Mouse (Mus musculus) limb, embryonic 11.5 days (tissue): ENCODE results near the gene Hspa5. TPM values are rescaled to one million over a fixed set of nuclear protein-coding genes. Genes with fewer than 3 reads are reported as not detected.

Experiments used
- ATAC-seq: fragments of 200-750 bp; cut with Nextera tagmentation; 2 replicates; pipeline ENCODE4 v1.8.0; 2017; ENCODE audit warnings: low read depth; ENCODE audit not compliant: insufficient number of reproducible peaks, low FRiP score, low TSS enrichment
- DNase-seq: peaks from one replicate; pipeline ENCODE4 v3.0.0-alpha.2; 2015; ENCODE audit warnings: low spot score
- H3K27ac ChIP-seq: fragments of 300-500 bp; sonication (generic); replicated peaks from 2 replicates; pipeline ENCODE4 v1.5.1; 2014; ENCODE audit warnings: low read depth, mild to moderate bottlenecking, low read length
- H3K27me3 ChIP-seq: fragments of 300-500 bp; sonication (generic); 2 replicates; pipeline ENCODE4 v1.6.1; 2014; ENCODE audit warnings: mild to moderate bottlenecking, low read length, mixed read lengths; ENCODE audit not compliant: control insufficient read depth, insufficient read depth
- H3K36me3 ChIP-seq: fragments of 300-500 bp; sonication (generic); 2 replicates; pipeline ENCODE4 v1.6.1; 2014; ENCODE audit warnings: mild to moderate bottlenecking, low read length, moderate library complexity, mixed read lengths; ENCODE audit not compliant: control insufficient read depth, insufficient read depth
- H3K4me1 ChIP-seq: fragments of 300-500 bp; sonication (generic); 2 replicates; pipeline ENCODE4 v1.6.1; 2014; ENCODE audit warnings: low read length, mixed read lengths; ENCODE audit not compliant: control insufficient read depth, insufficient read depth
- H3K4me2 ChIP-seq: fragments of 300-500 bp; sonication (generic); 2 replicates; pipeline ENCODE4 v1.6.1; 2014; ENCODE audit warnings: low read depth, mild to moderate bottlenecking, moderate library complexity; ENCODE audit not compliant: severe bottlenecking
- H3K4me3 ChIP-seq: fragments of 300-500 bp; sonication (generic); 2 replicates; pipeline ENCODE4 v1.5.1; 2014; ENCODE audit warnings: low read depth, low read length
- H3K9ac ChIP-seq: fragments of 300-500 bp; sonication (generic); 2 replicates; pipeline ENCODE4 v1.6.1; 2014; ENCODE audit warnings: mild to moderate bottlenecking, low read length
- H3K9me3 ChIP-seq: fragments of 300-500 bp; sonication (generic); 2 replicates; pipeline ENCODE4 v1.6.1; 2016; ENCODE audit warnings: low read length; ENCODE audit not compliant: control insufficient read depth
- WGBS: fragments of 180-500 bp; shearing (Covaris S2); extraction: QIAGEN DNeasy Blood & Tissue Kit; methylation state at CpG from one replicate; pipeline ENCODE4 v1.1.7; 2014; 5-methylcytosine and 5-hydroxymethylcytosine counted together
- polyA plus RNA-seq: library from polyadenylated mRNA; unstranded; fragments of >200 nt; fragmentation: Nextera tagmentation; extraction: Ambion mirVana; gene quantifications from 2 replicates; pipeline ENCODE4 v1.2.1, GENCODE M21; 2014

Hspa5 gene
- polyA plus RNA-seq = 886 and 955 TPM in 2 replicates

DNA sequence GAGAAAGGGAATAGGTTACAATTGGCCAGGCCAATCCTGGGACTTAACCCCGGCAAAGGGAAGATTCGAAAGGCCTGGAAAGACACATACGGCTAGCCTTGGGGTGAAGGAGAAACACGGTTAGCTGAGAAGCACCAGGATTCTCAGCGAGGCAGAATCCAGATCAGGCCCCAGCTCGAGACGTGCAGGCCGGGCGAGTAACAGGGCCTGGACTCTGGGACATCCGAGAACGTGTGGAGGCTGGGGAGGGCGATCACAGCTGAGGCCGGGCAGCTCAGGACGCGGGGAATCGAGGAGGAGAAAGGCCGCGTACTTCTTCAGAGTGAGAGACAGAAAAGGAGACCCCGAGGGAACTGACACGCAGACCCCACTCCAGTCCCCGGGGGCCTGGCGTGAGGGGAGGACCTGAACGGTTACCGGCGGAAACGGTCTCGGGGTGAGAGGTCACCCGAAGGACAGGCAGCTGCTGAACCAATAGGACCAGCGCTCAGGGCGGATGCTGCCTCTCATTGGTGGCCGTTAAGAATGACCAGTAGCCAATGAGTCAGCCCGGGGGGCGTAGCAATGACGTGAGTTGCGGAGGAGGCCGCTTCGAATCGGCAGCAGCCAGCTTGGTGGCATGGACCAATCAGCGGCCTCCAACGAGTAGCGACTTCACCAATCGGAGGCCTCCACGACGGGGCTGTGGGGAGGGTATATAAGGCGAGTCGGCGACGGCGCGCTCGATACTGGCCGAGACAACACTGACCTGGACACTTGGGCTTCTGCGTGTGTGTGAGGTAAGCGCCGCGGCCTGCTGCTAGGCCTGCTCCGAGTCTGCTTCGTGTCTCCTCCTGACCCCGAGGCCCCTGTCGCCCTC is at the start of gene Hspa5:
Gene Hspa5 (plus strand): TSS at position 603 of the 859 bp plus-strand sequence.
- H3K9me3 ChIP-seq = no peaks in the 10 kb centered on the region
- DNase-seq (peak; percentile 99), ATAC-seq (peak; percentile 99)
- no peaks in the 10 kb centered on the region for H3K27me3 ChIP-seq
- H3K27ac ChIP-seq = peak within 1 kb of the TSS; percentile 89
- H3K4me1 ChIP-seq = peaks cover 22% of the 10 kb centered on the region
- H3K36me3 ChIP-seq = peaks cover 27% of the 10 kb centered on the region
- H3K4me2 ChIP-seq = peak within 1 kb of the TSS; percentile 75
- WGBS = under 1% methylated on average over 60 of the region's 60 CpGs
- peak within 1 kb of the TSS; percentile 100 for H3K4me3 ChIP-seq
- peak within 1 kb of the TSS; percentile 98 for H3K9ac ChIP-seq

DNA sequence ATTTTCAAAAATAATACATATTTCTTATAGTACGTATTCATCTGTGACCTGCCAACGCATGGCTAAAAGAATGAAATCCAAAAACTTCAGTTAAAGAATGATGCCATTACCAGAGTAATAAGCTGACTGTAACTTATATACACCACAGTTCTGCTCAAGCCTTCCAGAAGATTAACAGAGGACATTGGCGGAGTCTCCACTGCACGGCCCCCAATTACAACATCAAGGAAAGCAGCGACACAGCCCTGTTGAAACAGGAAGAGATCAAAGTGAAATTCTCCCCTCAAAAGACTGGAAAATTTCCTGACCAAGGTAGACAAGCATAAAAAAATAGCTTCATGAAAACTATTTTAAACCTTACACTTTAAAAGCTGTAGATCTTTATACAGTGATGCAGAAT is 46.5 kb upstream of the Hspa5 start:
- H3K4me3 ChIP-seq = no peak overlapping the region
- 92% methylated on average over 5 of the region's 5 CpGs for WGBS
- H3K4me1 ChIP-seq = no peaks in the 10 kb centered on the region
- H3K27ac ChIP-seq = no peak overlapping the region
- no peak for ATAC-seq
- H3K9me3 ChIP-seq = no peaks in the 10 kb centered on the region
- H3K9ac ChIP-seq = no peak overlapping the region
- peaks cover 4% of the 10 kb centered on the region; the same call in 1 of the 2 replicates for H3K36me3 ChIP-seq
- no peak for DNase-seq
- H3K4me2 ChIP-seq = no peak overlapping the region
- H3K27me3 ChIP-seq = no peaks in the 10 kb centered on the region

DNA sequence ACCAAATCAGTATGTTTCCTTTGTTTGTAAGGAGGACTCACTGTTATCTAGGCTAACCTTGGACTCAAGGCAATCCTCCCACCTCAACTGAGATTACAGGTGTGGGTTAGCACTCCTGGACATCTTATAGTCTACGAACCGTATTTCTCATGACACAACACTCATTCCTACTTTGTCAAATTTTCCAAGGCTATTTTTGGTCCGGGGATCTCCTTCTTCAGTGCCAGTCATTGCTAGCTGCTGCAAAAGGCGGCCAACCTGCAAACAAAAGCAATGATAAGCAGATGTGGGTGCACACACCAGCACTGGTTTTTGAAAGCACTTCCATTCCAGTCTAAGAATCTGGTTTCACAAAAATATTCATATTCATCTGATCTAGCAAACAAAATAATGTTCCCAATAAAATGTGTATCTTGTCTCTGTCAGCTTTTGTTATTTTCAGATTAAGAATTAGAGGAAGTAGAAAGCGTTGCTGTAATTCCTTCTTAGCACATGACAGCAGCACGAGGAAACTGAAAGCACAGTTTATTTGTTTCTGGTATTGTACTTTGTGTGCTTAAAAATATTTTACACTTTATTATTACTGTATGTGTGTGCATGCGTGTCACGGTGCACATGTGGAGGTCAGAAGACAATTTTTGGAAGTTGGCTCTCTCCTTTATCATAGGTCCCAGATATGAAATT is 44.6 kb upstream of the Hspa5 start:
- no peaks in the 10 kb centered on the region for H3K9me3 ChIP-seq
- no peaks in the 10 kb centered on the region for H3K27me3 ChIP-seq
- WGBS = 92% methylated on average over 8 of the region's 8 CpGs
- H3K4me3 ChIP-seq = no peak overlapping the region
- H3K9ac ChIP-seq = no peak overlapping the region
- H3K27ac ChIP-seq = no peak overlapping the region
- H3K4me1 ChIP-seq = no peaks in the 10 kb centered on the region
- peaks cover 4% of the 10 kb centered on the region; the same call in 1 of the 2 replicates for H3K36me3 ChIP-seq
- ATAC-seq = no peak
- no peak overlapping the region for H3K4me2 ChIP-seq
- DNase-seq = no peak

DNA sequence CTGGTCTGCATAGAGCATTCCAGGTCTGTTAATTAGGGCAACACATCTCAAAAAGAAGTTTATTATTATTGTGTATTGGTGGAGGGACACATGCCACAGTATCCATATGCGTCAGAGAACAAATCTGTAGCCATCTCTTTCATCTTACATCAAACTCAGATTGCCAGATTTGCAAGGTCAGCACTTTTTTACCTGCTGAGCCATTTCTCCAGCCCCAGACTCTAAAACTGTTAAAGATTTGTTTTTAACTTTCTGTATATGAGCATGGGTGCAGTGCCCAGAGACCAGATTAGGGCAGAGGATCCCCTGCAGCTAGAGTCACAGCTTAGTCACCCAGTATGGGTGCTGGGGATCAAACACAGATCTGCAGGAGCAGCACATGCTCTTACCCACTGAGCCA is 35.1 kb upstream of the Hspa5 start:
- H3K27me3 ChIP-seq = no peaks in the 10 kb centered on the region

DNA sequence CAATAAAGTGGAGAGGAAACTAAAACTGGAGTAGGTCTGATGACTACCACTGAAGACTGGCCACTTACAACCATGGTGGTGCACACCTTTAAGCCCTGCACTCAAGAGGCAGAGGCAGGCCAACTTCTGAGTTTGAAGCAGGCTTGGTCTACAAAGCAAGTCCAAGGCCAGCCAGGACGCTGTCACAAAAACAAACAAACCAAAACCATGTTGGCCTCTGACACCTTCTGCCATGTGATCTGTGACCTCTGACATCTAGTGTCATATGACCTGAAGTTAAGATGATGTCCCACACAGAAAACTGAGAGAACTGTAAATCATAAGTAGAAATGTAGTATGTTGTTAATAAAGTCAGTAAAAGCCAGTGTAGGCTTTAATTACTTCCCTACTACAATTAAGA is 33.9 kb upstream of the Hspa5 start:
- Histone ChIP-seq H3K4me3 (no peak overlapping the region), H3K9me3 (no peaks in the 10 kb centered on the region), H3K4me1 (no peaks in the 10 kb centered on the region), H3K4me2 (no peak overlapping the region), H3K27me3 (no peaks in the 10 kb centered on the region), H3K9ac (no peak overlapping the region), H3K27ac (no peak overlapping the region), H3K36me3 (no peaks in the 10 kb centered on the region)
- DNase-seq = no peak
- ATAC-seq = no peak
- WGBS = 91% methylated on average over 1 of the region's 1 CpGs

More for the DNA sequence above, 35.1 kb upstream of the Hspa5 start:
- Histone ChIP-seq H3K9me3 (no peaks in the 10 kb centered on the region), H3K4me2 (no peak overlapping the region), H3K4me3 (no peak overlapping the region), H3K27ac (no peak overlapping the region), H3K9ac (no peak overlapping the region), H3K36me3 (no peaks in the 10 kb centered on the region), H3K4me1 (no peaks in the 10 kb centered on the region)
- no peak for ATAC-seq
- no peak for DNase-seq
- 95% methylated on average over 1 of the region's 1 CpGs for WGBS

DNA sequence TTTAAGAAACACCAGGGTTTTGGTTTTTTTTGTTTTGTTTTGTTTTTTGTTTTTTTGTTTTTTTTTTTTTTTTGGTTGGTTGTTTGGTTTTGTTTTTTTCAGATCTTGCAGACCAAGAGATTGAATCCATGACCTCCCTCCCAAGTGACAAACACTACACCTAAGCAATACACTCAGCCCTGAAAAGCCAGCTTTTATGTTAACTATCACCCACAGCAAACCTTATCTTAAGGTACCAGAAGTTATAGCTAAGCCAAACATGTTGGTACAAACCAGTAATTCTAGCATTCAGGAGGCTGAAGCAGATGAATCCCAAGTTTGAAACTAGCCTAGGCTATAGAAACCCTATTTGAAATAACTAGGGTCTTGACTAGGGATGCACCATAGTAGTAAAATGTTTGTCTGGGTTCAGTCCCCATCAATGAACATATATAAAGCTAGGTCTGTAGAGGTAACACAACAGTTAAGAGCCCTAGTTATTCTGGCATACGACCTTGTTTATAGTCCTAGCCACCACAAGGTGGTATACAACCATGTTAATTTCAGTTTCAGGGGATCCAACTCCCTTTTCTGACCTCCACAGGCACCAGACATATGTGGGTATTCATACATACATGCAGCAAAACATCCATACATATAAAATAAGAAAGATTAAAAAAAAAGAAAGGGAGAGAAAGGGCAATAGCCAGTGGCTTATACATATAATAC is 31.9 kb upstream of the Hspa5 start:
- DNase-seq (no peak), ATAC-seq (no peak)
- H3K4me2 ChIP-seq = no peak overlapping the region
- H3K27ac ChIP-seq = no peak overlapping the region
- no peak overlapping the region for H3K9ac ChIP-seq
- no peaks in the 10 kb centered on the region for H3K9me3 ChIP-seq
- no peaks in the 10 kb centered on the region for H3K27me3 ChIP-seq
- no peaks in the 10 kb centered on the region for H3K4me1 ChIP-seq
- WGBS = 68% methylated on average over 1 of the region's 1 CpGs
- H3K4me3 ChIP-seq = no peak overlapping the region
- H3K36me3 ChIP-seq = no peaks in the 10 kb centered on the region

GRCm38 (mm10) chr2:34741390-34742159 is 30.2 kb upstream of the Hspa5 start:
- Histone ChIP-seq H3K27ac (no peak overlapping the region), H3K4me2 (no peak overlapping the region), H3K27me3 (no peaks in the 10 kb centered on the region), H3K4me1 (no peaks in the 10 kb centered on the region), H3K4me3 (no peak overlapping the region), H3K9ac (no peak overlapping the region), H3K36me3 (no peaks in the 10 kb centered on the region), H3K9me3 (no peaks in the 10 kb centered on the region)
- no peak for ATAC-seq
- 93% methylated on average over 12 of the region's 12 CpGs for WGBS
- DNase-seq = no peak

GRCm38 (mm10) chr2:34742675-34743074 is 29.1 kb upstream of the Hspa5 start:
- DNase-seq = no peak
- Histone ChIP-seq H3K4me2 (no peak overlapping the region), H3K36me3 (no peaks in the 10 kb centered on the region), H3K27me3 (no peaks in the 10 kb centered on the region), H3K4me3 (no peak overlapping the region), H3K4me1 (no peaks in the 10 kb centered on the region), H3K9ac (no peak overlapping the region), H3K27ac (no peak overlapping the region), H3K9me3 (no peaks in the 10 kb centered on the region)
- 96% methylated on average over 8 of the region's 8 CpGs for WGBS
- no peak for ATAC-seq
